Comparison of ENCODE assay signal across 21 mouse cellular contexts in genomic region chr7:112509107-112509506, GRCm38 (mm10).
DNase-seq lines count a peak whose midpoint lies in the region; ATAC-seq and TF ChIP-seq lines count a peak whose summit lies in the region.
"Had no signal": no experiment of that assay in that cellular context is flagged by ENCODE, and none has a peak within 500 bp of the region (broad histone marks: within the 10 kb centered on the region; RNA-seq: fewer than 3 reads in every experiment).

No protein-coding gene starts in this region.

- 0 out of 2 replicates have a peak overlapping the region, but pooled peaks have one; percentile 11 for H3K27ac ChIP-seq in hindbrain, postnatal 0 days
- H3K27ac ChIP-seq in hindbrain, embryonic 13.5 days: no peak overlapping the region
- peak overlapping the region; percentile 32 for H3K27ac ChIP-seq in limb, embryonic 10.5 days
- H3K27ac ChIP-seq: gastrocnemius, adult 2 months; kidney, postnatal 0 days had no signal

- H3K4me1 ChIP-seq in hindbrain, postnatal 0 days (ENCODE audit: insufficient read depth, low read length): peaks cover 3% of the 10 kb centered on the region; the same call in 1 of the 2 replicates
- H3K4me1 ChIP-seq in hindbrain, embryonic 13.5 days (replicated peaks): peaks cover 20% of the 10 kb centered on the region; the same call in 1 of the 2 replicates
- peaks cover 56% of the 10 kb centered on the region for H3K4me1 ChIP-seq in limb, embryonic 10.5 days

- no peak overlapping the region for H3K9ac ChIP-seq in hindbrain, postnatal 0 days (replicated peaks; ENCODE audit: low read length)
- H3K9ac ChIP-seq in hindbrain, embryonic 13.5 days: no peak overlapping the region
- H3K9ac ChIP-seq: embryonic facial prominence, embryonic 12.5 days had no signal

- no peak for TF ChIP-seq CTCF in hindbrain, postnatal 0 days (IDR thresholded peaks at IDR 0.05; ENCODE audit: low read depth)

- H3K36me3 ChIP-seq in hindbrain, postnatal 0 days (ENCODE audit: insufficient read depth, low read length): no peaks in the 10 kb centered on the region
- H3K36me3 ChIP-seq in hindbrain, embryonic 13.5 days: no peaks in the 10 kb centered on the region
- H3K36me3 ChIP-seq in limb, embryonic 10.5 days: no peaks in the 10 kb centered on the region
- H3K36me3 ChIP-seq: embryonic facial prominence, embryonic 12.5 days; G1E had no signal

- no peaks in the 10 kb centered on the region for H3K9me3 ChIP-seq in hindbrain, postnatal 0 days (ENCODE audit: low read length)
- H3K9me3 ChIP-seq in hindbrain, embryonic 13.5 days: no peaks in the 10 kb centered on the region
- no peaks in the 10 kb centered on the region for H3K9me3 ChIP-seq in limb, embryonic 10.5 days (replicated peaks)
- H3K9me3 ChIP-seq: embryonic facial prominence, embryonic 12.5 days had no signal

- H3K4me3 ChIP-seq in hindbrain, postnatal 0 days (ENCODE audit: low read length): no peak overlapping the region
- no peak overlapping the region for H3K4me3 ChIP-seq in hindbrain, embryonic 13.5 days
- no peak overlapping the region for H3K4me3 ChIP-seq in limb, embryonic 10.5 days
- H3K4me3 ChIP-seq: embryonic facial prominence, embryonic 12.5 days; erythroblast, embryonic 14.5 days; gastrocnemius, adult 2 months had no signal

- H3K27me3 ChIP-seq in hindbrain, postnatal 0 days (ENCODE audit: insufficient read depth, low read length): no peaks in the 10 kb centered on the region
- H3K27me3 ChIP-seq in hindbrain, embryonic 13.5 days: no peaks in the 10 kb centered on the region
- no peaks in the 10 kb centered on the region for H3K27me3 ChIP-seq in limb, embryonic 10.5 days (ENCODE audit: low read depth, poor library complexity, severe bottlenecking)
- H3K27me3 ChIP-seq: CH12.LX; embryonic facial prominence, embryonic 12.5 days; Patski had no signal

- no peak for DNase-seq in hindbrain, postnatal 0 days (ENCODE audit: low spot score)
- DNase-seq in lung, postnatal 10 days: peak; percentile 48
- DNase-seq in lung, postnatal 36 days: no peak
- no peak for DNase-seq in limb, embryonic 10.5 days (ENCODE audit: low spot score)
- no peak for DNase-seq in cerebellum, adult 11 months
- no peak for DNase-seq in layer of hippocampus, adult 18-20 months (ENCODE audit: low spot score in 2 of 2)
- DNase-seq: B cell, adult 2 months; cerebellum, adult 11-12 months; cerebellum, postnatal 14 days; gastrocnemius, adult 2 months; thymus, postnatal 14 days had no signal

- WGBS in hindbrain, postnatal 0 days: 81% methylated on average over 8 of the region's 8 CpGs
- WGBS in hindbrain, embryonic 13.5 days: 85% methylated on average over 8 of the region's 8 CpGs
- WGBS in limb, embryonic 10.5 days: 81% methylated on average over 8 of the region's 8 CpGs

- no peak overlapping the region for H3K4me2 ChIP-seq in hindbrain, postnatal 0 days (ENCODE audit: low read depth, low read length)
- no peak overlapping the region for H3K4me2 ChIP-seq in hindbrain, embryonic 13.5 days
- H3K4me2 ChIP-seq: embryonic facial prominence, embryonic 12.5 days; midbrain, embryonic 11.5 days had no signal

- ATAC-seq in hindbrain, postnatal 0 days: no peak
- ATAC-seq in hindbrain, embryonic 13.5 days (ENCODE audit: low FRiP score): no peak
- ATAC-seq: forebrain, embryonic 14.5 days; inflammation-experienced regulatory T-cells, adult 6 months; Patski had no signal
